Mouse (Mus musculus): ENCODE results near the gene Grm7. TPM values are rescaled to one million over a fixed set of nuclear protein-coding genes. Genes with fewer than 3 reads are reported as not detected.

Grm7 gene
- total RNA-seq (2014; fragmentation: Nextera tagmentation) (not detected in 2 replicates), total RNA-seq (2017) (not detected in 2 replicates)

DNA sequence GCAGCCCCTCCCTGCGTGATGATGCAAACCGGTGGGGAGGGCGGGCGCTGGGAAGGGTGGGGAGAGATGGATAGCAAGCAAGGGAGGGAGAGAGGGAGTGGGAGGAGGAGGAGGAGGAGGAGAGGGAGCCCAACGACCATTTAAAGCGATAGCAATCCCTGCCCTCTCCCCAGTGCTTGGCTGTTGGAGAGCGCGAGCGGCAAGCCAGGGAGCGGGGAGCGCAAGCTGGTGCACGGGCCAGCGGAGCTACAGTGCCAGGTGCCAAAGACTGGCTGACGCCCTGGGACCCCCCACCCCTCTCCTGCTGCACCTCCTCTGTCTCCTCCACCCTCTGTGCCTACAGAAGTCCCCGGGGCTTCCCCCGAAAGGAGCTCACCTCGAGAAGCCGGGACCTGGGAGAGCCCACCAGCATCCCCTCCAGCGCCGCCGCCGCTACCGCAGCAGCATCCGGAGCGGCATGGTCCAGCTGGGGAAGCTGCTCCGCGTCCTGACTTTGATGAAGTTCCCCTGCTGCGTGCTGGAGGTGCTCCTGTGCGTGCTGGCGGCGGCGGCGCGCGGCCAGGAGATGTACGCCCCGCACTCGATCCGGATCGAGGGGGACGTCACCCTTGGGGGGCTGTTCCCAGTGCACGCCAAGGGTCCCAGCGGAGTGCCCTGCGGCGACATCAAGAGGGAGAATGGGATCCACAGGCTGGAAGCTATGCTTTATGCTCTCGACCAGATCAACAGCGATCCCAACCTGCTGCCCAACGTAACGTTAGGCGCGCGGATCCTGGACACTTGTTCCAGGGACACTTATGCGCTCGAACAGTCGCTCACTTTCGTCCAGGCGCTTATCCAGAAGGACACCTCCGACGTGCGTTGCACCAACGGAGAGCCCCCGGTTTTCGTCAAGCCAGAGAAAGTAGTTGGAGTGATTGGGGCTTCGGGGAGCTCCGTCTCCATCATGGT is at the start of gene Grm7:
TSS of gene Grm7 (plus strand) at position 171 of the 951 bp plus-strand sequence.
- ATAC-seq (replicated peaks; ENCODE audit: poor library complexity, severe bottlenecking) = 0 out of 2 replicates have a peak, but pooled peaks have one; percentile 14

DNA sequence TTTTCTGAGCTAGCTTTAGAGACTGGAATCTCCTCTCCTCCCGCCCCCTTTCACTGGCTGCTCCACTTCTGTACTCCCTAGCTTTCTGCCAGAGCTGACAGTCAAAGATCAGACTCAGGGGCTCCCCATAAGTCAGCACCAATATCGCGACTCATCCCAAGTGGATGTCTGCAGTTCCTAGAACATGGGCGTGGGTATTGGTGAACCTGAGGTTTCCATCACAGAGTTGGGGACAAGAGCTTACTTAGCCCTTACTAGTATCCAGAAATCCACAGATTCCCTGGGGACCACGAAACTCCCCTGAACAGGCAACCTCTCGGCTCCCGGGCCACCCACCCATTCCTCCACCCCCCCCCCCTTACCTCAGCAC is 355 bp upstream of the Grm7 start:
- no peak for ATAC-seq (replicated peaks; ENCODE audit: poor library complexity, severe bottlenecking)

DNA sequence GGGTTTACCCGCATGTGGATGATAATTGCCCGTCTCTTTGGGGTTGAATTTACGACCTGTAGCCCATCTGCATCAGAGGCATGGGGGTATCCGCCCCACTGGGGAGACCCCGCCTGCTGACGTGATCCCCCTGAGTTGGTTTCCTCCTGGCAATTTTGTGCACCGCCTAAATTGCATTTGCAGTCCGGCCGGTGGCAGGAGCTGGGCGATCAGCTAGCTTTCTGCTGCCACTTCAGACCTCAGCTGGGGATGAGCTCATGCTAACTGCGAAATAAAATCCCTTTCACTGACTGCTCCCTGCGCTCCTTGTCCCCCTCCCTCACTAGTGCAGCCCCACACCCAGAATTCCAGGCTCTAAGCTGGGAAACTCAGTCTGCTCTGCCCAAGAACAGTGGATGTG is 1.5 kb downstream of the Grm7 start:
- no peak for ATAC-seq (replicated peaks; ENCODE audit: poor library complexity, severe bottlenecking)

DNA sequence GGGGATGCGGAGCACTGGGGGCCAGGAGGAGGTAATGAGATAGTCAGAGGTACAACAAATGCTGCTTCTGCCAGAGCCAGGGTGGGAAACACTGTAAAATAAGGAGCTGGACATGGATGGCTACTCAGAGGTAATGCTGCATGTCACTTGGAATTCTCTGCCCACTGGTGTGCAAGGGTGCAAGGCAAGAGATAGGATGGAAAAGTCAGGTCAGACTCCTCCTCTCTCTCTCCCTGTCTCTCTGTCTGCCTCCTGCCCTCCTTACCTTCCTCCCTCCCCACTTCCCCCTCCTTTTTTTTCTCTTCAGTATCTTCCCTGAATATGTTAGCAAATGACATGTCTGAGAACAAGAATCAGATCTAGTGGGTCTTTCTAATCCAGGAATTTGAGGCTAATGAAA is 3.8 kb downstream of the Grm7 start:
- ATAC-seq (replicated peaks; ENCODE audit: poor library complexity, severe bottlenecking) = no peak

DNA sequence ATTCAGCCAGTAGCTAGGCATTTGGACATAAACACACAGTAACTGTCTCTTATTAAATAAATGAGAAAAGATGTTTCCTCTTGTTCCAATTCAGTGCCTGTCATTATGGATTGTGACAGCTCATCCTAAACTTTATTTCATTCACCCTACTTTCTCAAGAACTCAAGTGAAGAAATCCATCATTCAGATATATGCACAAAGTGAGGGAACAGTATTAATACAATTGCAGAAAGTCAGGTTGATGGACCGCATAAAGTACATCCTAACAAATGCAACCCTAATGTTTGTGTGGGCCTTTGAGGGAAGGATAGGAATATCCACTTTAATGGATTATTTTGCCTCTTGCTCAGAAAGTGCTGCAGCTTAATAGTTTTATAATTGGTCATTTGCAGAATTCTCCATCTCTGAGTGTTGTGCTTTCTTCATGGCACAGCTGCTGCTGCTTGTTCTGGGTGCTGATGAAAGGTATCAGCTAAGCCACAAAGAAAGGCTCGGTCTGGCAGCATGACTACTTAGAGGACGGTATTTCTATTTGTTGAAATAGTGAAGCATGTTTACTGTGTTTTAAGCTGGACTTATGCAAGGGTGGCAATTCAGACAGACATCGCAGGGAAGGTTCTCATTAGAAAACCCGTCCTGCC is 8.1 kb downstream of the Grm7 start:
- no peak for ATAC-seq (replicated peaks; ENCODE audit: poor library complexity, severe bottlenecking)

DNA sequence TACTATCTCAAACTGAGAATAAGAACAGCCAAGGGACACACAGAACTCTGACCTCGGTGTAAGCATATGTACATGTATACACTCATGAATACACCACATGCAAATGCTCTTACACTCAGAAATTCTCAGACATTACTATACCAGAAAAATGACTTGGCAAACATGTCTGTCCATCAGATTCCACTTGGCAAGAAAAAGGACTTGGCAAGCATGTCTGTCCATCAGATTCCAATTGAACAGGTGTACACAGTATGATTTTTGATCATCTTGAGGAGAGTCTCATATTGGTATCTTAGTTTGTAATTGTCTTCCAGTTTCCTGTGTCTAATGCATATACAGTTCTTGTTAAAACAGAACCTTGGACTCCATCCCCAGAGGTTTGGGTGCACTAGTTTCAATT is 19.1 kb downstream of the Grm7 start:
- ATAC-seq (replicated peaks; ENCODE audit: poor library complexity, severe bottlenecking) = no peak

DNA sequence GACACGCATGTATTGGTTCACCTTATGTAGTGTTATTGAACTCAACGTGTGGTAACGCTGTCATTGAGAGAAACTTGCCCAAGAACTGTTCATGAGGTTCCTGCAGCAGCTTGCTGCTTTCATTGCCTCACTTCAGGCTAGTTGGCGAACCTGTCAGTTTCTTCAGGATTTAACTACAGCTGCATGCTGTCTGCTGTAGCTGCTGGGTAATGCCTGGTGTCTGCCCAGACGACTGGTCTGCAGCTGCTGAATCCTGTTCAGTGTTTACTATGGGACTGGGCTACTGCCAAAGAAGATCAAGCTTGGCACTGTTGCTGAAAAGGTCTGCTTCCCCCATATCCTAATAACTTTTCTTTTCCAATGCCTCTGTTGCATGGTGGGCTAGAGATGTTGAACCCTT is 23.1 kb downstream of the Grm7 start:
- no peak for ATAC-seq (replicated peaks; ENCODE audit: poor library complexity, severe bottlenecking)

DNA sequence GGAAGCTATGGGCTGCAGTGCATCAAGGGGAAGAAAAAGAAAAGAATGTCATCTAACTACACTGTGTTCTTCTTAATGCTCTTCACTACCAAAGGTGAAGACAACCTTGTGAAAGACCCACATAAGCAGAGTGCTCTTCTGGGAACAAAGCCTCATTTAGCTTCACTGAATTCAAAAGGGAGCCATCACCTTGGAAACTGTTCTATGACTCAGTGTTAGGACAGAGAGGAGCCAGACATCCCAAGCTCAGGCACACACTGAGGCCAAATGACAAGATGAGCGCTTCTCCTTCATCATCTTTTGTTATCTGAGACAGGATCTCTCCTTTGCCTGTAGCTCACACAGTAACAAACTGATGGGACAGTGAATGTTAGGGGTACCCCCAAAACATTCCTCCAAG is 45.6 kb downstream of the Grm7 start:
- no peak for ATAC-seq (replicated peaks; ENCODE audit: poor library complexity, severe bottlenecking)

DNA sequence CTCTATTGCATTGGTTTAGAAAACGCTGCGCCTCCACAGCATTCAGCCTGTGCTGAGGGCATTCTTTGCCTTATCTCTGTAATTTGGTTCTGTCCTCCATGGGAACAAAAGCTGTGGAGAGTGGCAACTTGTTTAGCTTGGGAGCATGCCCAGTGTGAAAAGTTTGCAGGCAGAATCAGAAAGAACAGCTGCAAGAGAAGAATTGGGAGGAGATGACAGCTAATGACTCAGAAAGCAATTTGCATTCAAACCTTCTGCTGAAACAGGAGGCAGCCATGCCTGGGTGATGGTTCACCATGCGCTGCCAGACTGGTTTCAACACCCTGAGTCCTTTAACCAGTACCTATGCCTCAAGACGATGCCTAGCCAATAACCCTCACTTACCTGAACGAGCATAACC is 64.4 kb downstream of the Grm7 start:
- ATAC-seq (replicated peaks; ENCODE audit: poor library complexity, severe bottlenecking) = no peak

DNA sequence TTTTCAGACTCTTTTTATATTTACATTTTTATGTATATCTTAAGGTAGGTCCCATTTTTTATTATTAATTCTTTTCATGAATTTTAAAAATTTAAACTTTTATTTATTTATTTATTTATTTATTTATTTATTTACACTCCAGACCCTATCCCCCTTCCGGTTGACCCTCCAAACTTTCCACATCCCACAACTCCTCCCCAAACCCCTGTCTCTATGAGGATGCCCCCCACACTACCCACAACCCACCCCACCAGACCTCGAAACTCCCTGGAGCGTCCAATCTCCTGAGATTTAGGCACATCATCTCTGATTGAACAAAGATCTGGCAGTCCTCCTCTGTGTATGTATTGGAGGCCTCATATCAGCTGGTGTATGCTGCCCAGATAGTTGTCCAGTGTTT is 69.6 kb downstream of the Grm7 start:
- no peak for ATAC-seq (replicated peaks; ENCODE audit: poor library complexity, severe bottlenecking)

DNA sequence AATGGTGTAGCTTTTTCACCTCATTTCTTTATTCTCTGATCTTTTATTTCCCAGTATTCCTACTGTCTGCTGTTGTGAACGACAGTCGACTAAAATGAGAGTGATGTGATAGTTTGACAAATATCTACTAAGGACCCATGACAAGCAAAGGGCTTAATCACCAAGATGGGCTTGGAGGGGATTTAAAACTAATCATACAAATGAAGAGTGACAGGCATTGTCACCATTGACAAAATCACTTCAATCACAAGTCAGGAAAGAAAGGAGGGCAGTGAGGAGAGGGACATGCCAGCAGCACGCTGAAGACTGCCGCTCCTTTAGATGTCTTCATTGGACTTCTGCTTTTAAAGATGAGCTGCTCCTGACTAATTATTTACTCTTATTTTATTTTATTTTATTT is 78.0 kb downstream of the Grm7 start:
- ATAC-seq (replicated peaks; ENCODE audit: poor library complexity, severe bottlenecking) = no peak

DNA sequence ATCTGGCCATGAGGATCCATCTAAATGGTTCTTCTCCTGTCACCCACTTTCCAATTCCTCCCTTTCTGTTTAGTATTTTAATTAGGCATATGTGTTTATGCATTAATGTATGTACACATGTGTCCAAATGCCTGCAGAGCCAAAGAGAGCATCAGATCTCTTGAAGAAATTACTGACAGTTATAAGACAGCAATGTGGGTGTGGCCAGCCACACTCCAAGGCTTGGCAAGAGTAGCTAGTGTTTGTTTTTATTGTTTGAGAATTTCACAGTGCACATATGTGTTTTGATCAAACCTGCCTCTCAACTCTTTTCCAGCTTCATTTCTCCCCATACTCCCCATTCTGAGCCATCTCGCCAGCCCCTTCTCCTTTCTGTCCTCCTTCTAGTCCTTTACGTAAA is 88.5 kb downstream of the Grm7 start:
- ATAC-seq (replicated peaks; ENCODE audit: poor library complexity, severe bottlenecking) = no peak

DNA sequence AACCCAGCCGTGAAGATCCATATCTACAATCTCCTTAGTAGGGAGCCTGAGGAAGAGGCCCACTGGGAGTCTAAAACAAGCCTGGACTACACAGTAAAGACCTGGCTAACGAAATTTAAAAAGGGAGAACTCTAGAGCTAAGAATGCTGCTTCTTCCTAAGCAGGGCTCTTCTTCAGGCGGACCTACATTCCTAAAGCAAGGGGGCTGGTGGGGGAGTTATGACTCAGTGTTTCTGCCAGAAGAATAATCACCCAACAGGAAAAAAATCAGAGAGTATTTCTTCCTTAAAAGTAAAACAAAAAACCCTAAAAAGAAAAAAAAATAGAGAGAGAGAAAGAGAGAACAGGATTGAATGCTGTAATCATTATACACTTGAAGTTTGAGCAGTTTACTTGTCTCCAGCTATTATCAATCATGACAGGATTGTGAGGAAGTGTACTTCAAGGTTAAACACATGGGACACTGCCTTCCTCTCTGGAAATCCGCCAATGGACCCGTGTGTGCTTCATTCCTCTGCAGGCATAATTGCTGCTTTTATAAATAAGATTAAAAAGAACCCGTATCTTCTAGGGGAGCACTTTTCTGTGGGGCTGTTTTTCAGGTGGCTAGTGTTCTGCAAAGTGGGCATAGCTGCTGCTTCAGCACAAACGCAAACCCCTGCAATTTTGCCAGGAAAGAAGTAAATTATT is 98.7 kb downstream of the Grm7 start:
- no peak for ATAC-seq (replicated peaks; ENCODE audit: poor library complexity, severe bottlenecking)

DNA sequence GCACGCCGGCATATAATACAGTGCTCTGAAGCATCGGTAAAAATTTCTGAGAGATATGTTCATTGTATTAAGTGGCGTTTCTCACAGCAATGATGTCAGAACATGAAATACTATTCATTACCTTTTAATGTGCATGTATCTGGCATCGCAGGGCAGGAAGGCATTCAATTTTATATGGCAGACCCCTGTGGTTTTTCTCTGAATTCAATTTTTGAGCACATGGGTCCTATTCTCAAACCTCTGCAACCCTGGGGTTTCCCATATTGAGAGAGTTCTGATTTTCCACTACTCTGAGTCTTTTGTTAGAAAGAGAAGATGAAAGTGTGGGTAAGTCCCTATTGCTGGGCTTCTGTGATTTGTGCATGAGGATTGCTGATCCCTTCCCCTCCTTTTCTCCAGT is 110.5 kb downstream of the Grm7 start:
- no peak for ATAC-seq (replicated peaks; ENCODE audit: poor library complexity, severe bottlenecking)

DNA sequence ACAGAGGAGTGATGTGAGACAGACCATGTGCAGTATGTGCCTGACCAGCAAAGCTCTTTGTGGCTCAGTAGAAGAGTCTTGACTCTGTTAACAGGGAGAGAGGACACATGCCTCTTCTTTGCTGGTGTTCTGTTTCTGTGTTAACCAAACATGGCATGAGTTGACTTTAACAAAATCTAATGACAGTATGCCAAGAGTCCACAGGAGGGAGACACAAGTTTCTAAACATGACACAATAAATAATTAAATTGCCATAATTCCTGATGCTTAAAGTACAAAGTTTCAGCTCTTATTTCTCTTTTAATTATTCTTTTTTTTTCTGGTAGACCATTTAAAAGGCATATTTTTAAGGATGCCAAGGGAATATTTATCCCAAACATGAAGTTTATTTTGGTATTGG is 124.2 kb downstream of the Grm7 start:
- ATAC-seq (replicated peaks; ENCODE audit: poor library complexity, severe bottlenecking) = no peak

DNA sequence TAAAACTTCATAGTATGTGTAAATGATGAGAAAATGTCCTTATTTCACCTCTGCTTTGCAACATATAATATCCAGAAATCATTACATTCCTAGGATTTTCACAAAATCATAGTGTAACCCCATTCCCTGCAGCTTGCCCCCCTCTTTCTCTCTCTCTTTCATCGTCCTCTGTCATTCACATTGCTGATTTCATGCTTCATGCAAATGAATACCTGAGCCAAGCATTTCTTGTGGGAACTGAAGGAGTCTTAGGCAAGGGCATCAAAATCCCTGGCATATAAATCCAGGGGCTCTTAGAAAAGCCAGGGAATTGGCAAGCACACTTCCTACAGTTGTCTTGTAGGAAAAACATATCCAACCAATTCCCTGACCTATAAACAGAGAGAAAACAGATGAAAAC is 127.3 kb downstream of the Grm7 start:
- no peak for ATAC-seq (replicated peaks; ENCODE audit: poor library complexity, severe bottlenecking)

DNA sequence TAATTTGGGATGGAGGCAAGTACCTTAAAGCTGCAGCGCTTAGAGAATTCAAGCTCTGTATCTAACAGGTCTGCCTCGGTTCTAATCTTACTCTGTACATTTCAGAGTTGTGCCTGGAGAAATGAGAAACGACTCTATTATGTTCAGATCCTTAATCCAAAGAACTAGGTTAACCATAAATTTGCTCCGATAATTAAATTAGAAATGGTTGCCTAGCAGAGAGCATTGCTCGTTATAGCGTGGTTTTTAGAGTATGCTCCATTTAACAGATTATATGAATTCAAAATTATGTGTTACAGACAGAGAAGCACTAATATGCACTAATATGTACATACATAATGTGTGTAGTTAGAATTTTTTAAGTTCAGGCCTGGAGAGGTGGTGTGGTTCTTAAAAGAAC is 130.7 kb downstream of the Grm7 start:
- no peak for ATAC-seq (replicated peaks; ENCODE audit: poor library complexity, severe bottlenecking)

DNA sequence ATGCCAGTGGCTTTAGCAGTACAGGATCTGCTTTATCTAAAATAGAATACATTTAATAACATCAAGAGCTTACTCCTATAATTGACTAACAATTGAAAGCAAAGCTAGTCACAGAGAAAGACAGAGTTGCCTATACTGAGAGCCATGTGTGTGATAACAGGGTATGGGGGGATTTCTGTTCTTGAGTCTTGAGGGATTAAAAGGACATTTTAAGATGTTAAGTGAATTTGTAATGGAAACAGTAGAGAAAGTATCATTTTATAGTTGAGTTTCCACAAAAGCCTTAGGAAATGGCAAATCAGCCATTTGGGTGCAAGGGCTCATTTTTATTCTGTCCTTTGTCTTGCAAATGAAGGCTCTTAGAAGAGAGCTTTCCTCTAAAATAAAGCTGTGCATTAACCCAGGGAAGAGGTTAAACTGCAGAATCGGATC is 140.1 kb downstream of the Grm7 start:
- ATAC-seq (replicated peaks; ENCODE audit: poor library complexity, severe bottlenecking) = no peak

DNA sequence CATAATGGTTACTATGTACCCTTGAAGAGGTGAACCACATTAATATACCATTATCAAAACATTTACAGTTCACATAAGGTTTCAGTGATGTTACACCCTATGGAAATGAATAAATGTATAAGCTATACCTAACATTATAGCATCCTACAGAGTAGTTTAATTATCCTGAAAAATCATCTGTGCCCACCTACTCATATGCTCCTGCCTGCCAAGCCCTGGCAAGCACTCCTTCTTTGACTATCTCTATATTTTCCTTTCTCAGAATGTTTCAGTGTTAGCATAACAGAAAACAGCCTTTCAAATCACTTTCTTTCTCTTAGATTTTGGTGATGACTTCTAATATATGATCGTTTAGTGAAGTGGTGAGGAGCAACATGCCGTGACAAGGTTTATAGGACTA is 147.3 kb downstream of the Grm7 start:
- no peak for ATAC-seq (replicated peaks; ENCODE audit: poor library complexity, severe bottlenecking)

DNA sequence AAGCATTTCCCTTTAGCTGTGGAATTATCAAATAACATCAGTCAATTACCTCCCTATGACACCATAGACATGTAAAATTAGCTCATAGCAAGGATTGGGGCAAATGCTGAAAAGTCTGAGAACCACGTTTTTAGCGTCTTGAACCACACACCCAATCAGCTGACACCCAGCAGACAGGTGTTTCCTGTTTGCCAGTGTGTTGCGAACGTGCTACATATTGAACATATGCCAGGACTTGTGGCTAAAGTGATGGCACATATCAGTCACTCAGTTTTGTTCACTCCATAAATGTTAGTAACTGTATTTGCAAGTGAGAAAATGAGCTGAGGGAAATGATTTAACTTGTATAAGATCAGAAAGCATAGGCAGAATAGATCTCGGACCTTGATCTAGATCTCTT is 162.1 kb downstream of the Grm7 start:
- no peak for ATAC-seq (replicated peaks; ENCODE audit: poor library complexity, severe bottlenecking)

DNA sequence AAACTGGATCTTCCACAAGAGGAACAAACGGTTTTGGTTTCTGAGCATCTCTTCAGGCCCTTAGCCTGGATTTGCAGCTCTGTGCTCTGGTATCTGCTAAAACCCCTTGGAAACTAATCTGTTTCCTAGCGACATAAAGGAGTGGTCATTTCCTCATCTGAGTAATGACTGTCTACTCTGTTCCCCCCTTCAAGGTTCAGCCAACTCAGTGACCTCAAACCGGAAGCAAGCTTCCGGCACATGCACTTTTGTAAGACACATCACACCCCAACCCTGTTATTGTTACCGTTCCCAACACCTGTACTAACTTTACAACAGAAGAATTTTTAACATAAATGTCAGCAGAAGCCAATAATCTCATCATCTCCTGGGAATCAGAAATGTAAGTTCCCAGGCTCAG is 166.8 kb downstream of the Grm7 start:
- ATAC-seq (replicated peaks; ENCODE audit: poor library complexity, severe bottlenecking) = no peak
